Mouse (Mus musculus) liver, adult 2 months (tissue): ENCODE measurements around the gene Gcnt1.

Experiments
- CTCF ChIP-seq: fragments of 200-500 bp; IDR thresholded peaks from 2 replicates; pipeline ENCODE4 v1.5.1; 2011; ENCODE audit warnings: low read depth, low read length, control low read depth
- POLR2A ChIP-seq: fragments of 200-500 bp; IDR thresholded peaks from 2 replicates; pipeline ENCODE4 v1.6.1; 2011; ENCODE audit warnings: low read length, control low read depth; ENCODE audit not compliant: insufficient read depth; ENCODE audit errors: extremely low read depth

DNA sequence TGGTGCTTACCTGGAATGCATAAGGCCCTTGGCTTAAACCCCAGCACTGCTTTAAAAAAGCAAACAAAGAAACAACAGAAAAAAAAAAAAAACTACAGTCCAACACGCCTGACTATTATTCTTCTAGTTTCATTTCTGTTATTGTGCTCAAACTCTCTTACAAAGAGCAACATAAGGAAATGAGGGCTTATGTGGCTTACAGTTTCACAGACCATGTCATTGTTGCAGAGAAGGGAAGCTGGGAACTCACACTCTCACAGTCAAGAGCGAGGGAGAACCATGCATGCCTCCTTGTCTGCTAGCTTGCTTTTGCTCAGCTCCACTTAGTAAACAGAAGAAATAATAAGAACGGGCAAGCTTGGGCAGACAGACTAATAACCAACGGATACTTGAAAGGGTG, 52.9 kb downstream of the Gcnt1 start:
- TF ChIP-seq CTCF (no peak), POLR2A (no peak)
